Mouse (Mus musculus) erythroblast, embryonic 14.5 days (primary cell): ENCODE data around the gene Lrit2.

Experiments
- GATA1 ChIP-seq: IDR thresholded peaks from 2 replicates; pipeline ENCODE4 v1.6.1; 2012; ENCODE audit warnings: low read length, inconsistent platforms, mixed read lengths
- TAL1 ChIP-seq: IDR thresholded peaks from 3 replicates; pipeline ENCODE4 v1.6.1; 2012; ENCODE audit warnings: low read length, inconsistent platforms, mixed read lengths

DNA sequence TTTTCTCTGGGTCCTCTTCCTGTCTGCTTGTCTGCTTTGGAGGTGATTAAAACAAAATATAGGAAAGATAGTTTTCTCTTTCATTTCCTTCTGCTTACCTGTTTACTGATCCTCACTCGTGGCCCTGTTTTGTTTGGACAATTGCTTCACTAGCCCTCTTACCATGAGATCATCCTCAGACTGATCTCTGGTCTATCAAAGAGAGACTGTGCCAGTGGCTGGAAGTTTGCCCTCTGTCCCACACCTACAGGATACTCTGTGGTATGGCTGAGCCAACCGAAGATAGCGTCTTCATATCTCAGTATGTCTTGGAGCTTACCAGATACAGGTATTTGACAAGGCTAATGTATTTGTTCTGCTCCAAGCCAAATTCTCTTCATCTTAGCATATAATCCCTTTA, 39.8 kb upstream of the Lrit2 start:
- TF ChIP-seq TAL1, result no peak
- no peak for TF ChIP-seq GATA1
